Mouse (Mus musculus): Measurements from ENCODE around the gene Cox14.
A peak's percentile ranks its signal among the peaks of the same experiment; 100 is the strongest.
"Not testable (repeated sequence)": the region's sequence is repeated elsewhere in the genome, so short reads cannot be mapped to it uniquely, and the experiment has no call there.

The Cox14 gene

GRCm38 (mm10) chr15:99726549-99726948, 1.1 kb downstream of the Cox14 start:
- DNase-seq (ENCODE audit: low spot score in 2 of 2) = no peak

GRCm38 (mm10) chr15:99727039-99727438, 1.6 kb downstream of the Cox14 start:
- not testable (repeated sequence) for DNase-seq (ENCODE audit: low spot score in 2 of 2)

- DNase-seq (ENCODE audit: low spot score in 2 of 2) = no peak
These were observed 2.1 kb downstream of the Cox14 start for GRCm38 (mm10) chr15:99727525-99727924.

GRCm38 (mm10) chr15:99728211-99728610, 2.8 kb downstream of the Cox14 start:
- no peak for DNase-seq (ENCODE audit: low spot score in 2 of 2)

- DNase-seq (ENCODE audit: low spot score in 2 of 2) = no peak
These were observed 3.8 kb downstream of the Cox14 start for GRCm38 (mm10) chr15:99729056-99729783.

GRCm38 (mm10) chr15:99731167-99731566, 5.7 kb downstream of the Cox14 start:
- DNase-seq (ENCODE audit: low spot score in 2 of 2) = no peak

- no peak for DNase-seq (ENCODE audit: low spot score in 2 of 2)
These were observed 6.3 kb downstream of the Cox14 start for GRCm38 (mm10) chr15:99731678-99732077.

- DNase-seq (ENCODE audit: low spot score in 2 of 2) = no peak
These were observed 7.8 kb downstream of the Cox14 start for GRCm38 (mm10) chr15:99733186-99733585.

- DNase-seq (ENCODE audit: low spot score in 2 of 2) = peak; percentile 100
These were observed 10.2 kb downstream of the Cox14 start for GRCm38 (mm10) chr15:99735631-99736030.

GRCm38 (mm10) chr15:99736675-99737074, 11.3 kb downstream of the Cox14 start:
- DNase-seq (ENCODE audit: low spot score in 2 of 2) = no peak

- DNase-seq (ENCODE audit: low spot score in 2 of 2) = no peak
These were observed 14.8 kb downstream of the Cox14 start for GRCm38 (mm10) chr15:99740229-99740628.

GRCm38 (mm10) chr15:99754204-99754603, 28.8 kb downstream of the Cox14 start:
- DNase-seq (ENCODE audit: low spot score in 2 of 2) = no peak

- DNase-seq (ENCODE audit: low spot score in 2 of 2) = no peak
These were observed 42.0 kb downstream of the Cox14 start for GRCm38 (mm10) chr15:99767467-99767866.

GRCm38 (mm10) chr15:99768761-99769160, 43.3 kb downstream of the Cox14 start:
- DNase-seq (ENCODE audit: low spot score in 2 of 2) = no peak

GRCm38 (mm10) chr15:99771004-99771500, 45.6 kb downstream of the Cox14 start:
- DNase-seq (ENCODE audit: low spot score in 2 of 2) = no peak

GRCm38 (mm10) chr15:99771601-99772276, 46.3 kb downstream of the Cox14 start:
- peak in 1 of 2 experiments; percentile 16 for DNase-seq (ENCODE audit: low spot score in 2 of 2)

- peak; percentile 87 to 90 for DNase-seq (ENCODE audit: low spot score in 2 of 2)
These were observed 47.0 kb downstream of the Cox14 start for GRCm38 (mm10) chr15:99772277-99772880.

GRCm38 (mm10) chr15:99772881-99772924, 47.3 kb downstream of the Cox14 start, which contains the start of gene Cers5:
TSS of gene Cers5 (minus strand) at chr15:99772885.
- DNase-seq (ENCODE audit: low spot score in 2 of 2) = not testable (repeated sequence)

GRCm38 (mm10) chr15:99772925-99773324, 47.5 kb downstream of the Cox14 start:
- DNase-seq (ENCODE audit: low spot score in 2 of 2) = peak in 1 of 2 experiments; percentile 4

Data from spleen, postnatal 36 days (tissue).